In genomic region chr11:80335609-80336350, GRCm38 (mm10) we compare ENCODE assay signal across 11 mouse cellular contexts. TPM values are rescaled to one million over a fixed set of nuclear protein-coding genes. Genes with fewer than 3 reads are reported as not detected.
DNase-seq lines count a peak whose midpoint lies in the region; ATAC-seq and TF ChIP-seq lines count a peak whose summit lies in the region.
"Had no signal": no experiment of that assay in that cellular context is flagged by ENCODE, and none has a peak within 500 bp of the region (broad histone marks: within the 10 kb centered on the region; RNA-seq: fewer than 3 reads in every experiment).

No protein-coding gene starts in this region.

- peak; percentile 93 for ATAC-seq in forebrain, embryonic 16.5 days
- ATAC-seq in midbrain, postnatal 0 days (ENCODE audit: low FRiP score): peak; percentile 20; the same call in 1 of the 2 replicates

- no peak overlapping the region for H3K4me3 ChIP-seq in forebrain, embryonic 16.5 days (replicated peaks; ENCODE audit: low read length)
- no peak overlapping the region for H3K4me3 ChIP-seq in midbrain, postnatal 0 days (ENCODE audit: low read depth, low read length)
- H3K4me3 ChIP-seq: embryonic facial prominence, embryonic 13.5 days; heart, embryonic 13.5 days had no signal

- 2% methylated on average over 7 of the region's 7 CpGs for WGBS in forebrain, embryonic 16.5 days
- 5% methylated on average over 7 of the region's 7 CpGs for WGBS in midbrain, postnatal 0 days

- peak overlapping the region; percentile 11; the same call in 1 of the 2 replicates for H3K9ac ChIP-seq in forebrain, embryonic 16.5 days (replicated peaks; ENCODE audit: low read depth, low read length)
- 0 out of 2 replicates have a peak overlapping the region, but pooled peaks have one; percentile 0 for H3K9ac ChIP-seq in midbrain, postnatal 0 days (replicated peaks; ENCODE audit: low read length, poor library complexity, severe bottlenecking)
- H3K9ac ChIP-seq: embryonic facial prominence, embryonic 13.5 days; heart, embryonic 13.5 days had no signal

- no peaks in the 10 kb centered on the region; the same call in 1 of the 2 replicates for H3K36me3 ChIP-seq in forebrain, embryonic 16.5 days (ENCODE audit: control insufficient read depth, insufficient read depth)
- H3K36me3 ChIP-seq in midbrain, postnatal 0 days (ENCODE audit: insufficient read depth, low read length): no peaks in the 10 kb centered on the region
- H3K36me3 ChIP-seq: embryonic facial prominence, embryonic 13.5 days; heart, embryonic 13.5 days had no signal

- no peaks in the 10 kb centered on the region for H3K9me3 ChIP-seq in forebrain, embryonic 16.5 days (ENCODE audit: control insufficient read depth, low read length)
- H3K9me3 ChIP-seq in midbrain, postnatal 0 days (ENCODE audit: low read length): no peaks in the 10 kb centered on the region
- H3K9me3 ChIP-seq: embryonic facial prominence, embryonic 13.5 days; heart, embryonic 13.5 days had no signal

- H3K4me2 ChIP-seq in forebrain, embryonic 16.5 days (ENCODE audit: low read length): no peak overlapping the region
- no peak overlapping the region for H3K4me2 ChIP-seq in midbrain, postnatal 0 days (ENCODE audit: low read depth, low read length, poor library complexity, severe bottlenecking)
- H3K4me2 ChIP-seq: embryonic facial prominence, embryonic 13.5 days had no signal

- peak overlapping the region; percentile 73 for H3K27ac ChIP-seq in forebrain, embryonic 16.5 days (ENCODE audit: low read length)
- H3K27ac ChIP-seq in midbrain, postnatal 0 days (ENCODE audit: low read depth, low read length): peak overlapping the region; percentile 39; the same call in 1 of the 2 replicates
- H3K27ac ChIP-seq: embryonic facial prominence, embryonic 13.5 days had no signal

- TF ChIP-seq CTCF in midbrain, postnatal 0 days (IDR thresholded peaks at IDR 0.05): no peak

- peak; percentile 86 for DNase-seq in Muller cell, postnatal 12 days (ENCODE audit: inconsistent ontology term)
- peak; percentile 62 to 68 for DNase-seq in adrenal gland, postnatal 36 days
- peak; percentile 75 for DNase-seq in midbrain, postnatal 0 days (ENCODE audit: low spot score)
- DNase-seq in thymus, postnatal 4 days: no peak
- no peak for DNase-seq in kidney, adult 11 months
- no peak for DNase-seq in spleen, postnatal 36 days (ENCODE audit: low spot score in 2 of 2)
- DNase-seq: layer of hippocampus, adult 9-11 months; thymus, postnatal 14 days had no signal

- no peaks in the 10 kb centered on the region for H3K27me3 ChIP-seq in forebrain, embryonic 16.5 days (replicated peaks; ENCODE audit: control insufficient read depth, insufficient read depth, low read length)
- no peaks in the 10 kb centered on the region for H3K27me3 ChIP-seq in midbrain, postnatal 0 days (ENCODE audit: insufficient read depth, low read length)

- H3K4me1 ChIP-seq in forebrain, embryonic 16.5 days (replicated peaks; ENCODE audit: control insufficient read depth, insufficient read depth, low read length): peaks cover 16% of the 10 kb centered on the region
- H3K4me1 ChIP-seq in midbrain, postnatal 0 days (ENCODE audit: insufficient read depth, low read length): no peaks in the 10 kb centered on the region
- H3K4me1 ChIP-seq: embryonic facial prominence, embryonic 13.5 days had no signal

RNA-seq across cellular contexts. Expression of gene Rhbdl3, which starts 35.1 kb away (rescaled TPM):
- 1 to 10 TPM; 3.0 to 3.3 TPM for total RNA-seq in adrenal gland, postnatal 36 days (2021)
- polyA plus RNA-seq in forebrain, embryonic 16.5 days (2015; fragmentation: Nextera tagmentation; extraction: Ambion mirVana): 12.2 and 13.5 TPM in 2 replicates
- total RNA-seq in midbrain, postnatal 0 days (2014; rRNA removed): 1.9 and 5.7 TPM in 2 replicates
- polyA plus RNA-seq in midbrain, postnatal 0 days (2015; fragmentation: Nextera tagmentation; extraction: Ambion mirVana): 1.4 and 1.7 TPM in 2 replicates

RNA-seq across cellular contexts. Expression of gene 5730455P16Rik, which starts 42.1 kb away (rescaled TPM):
- total RNA-seq in adrenal gland, postnatal 36 days (2021): 10 to 100 TPM; 12.7 to 20.5 TPM
- 35.3 and 41.6 TPM in 2 replicates for polyA plus RNA-seq in forebrain, embryonic 16.5 days (2015; fragmentation: Nextera tagmentation; extraction: Ambion mirVana)
- total RNA-seq in midbrain, postnatal 0 days (2014; rRNA removed): 25.2 and 32.4 TPM in 2 replicates
- polyA plus RNA-seq in midbrain, postnatal 0 days (2015; fragmentation: Nextera tagmentation; extraction: Ambion mirVana): 37.4 and 50.6 TPM in 2 replicates

RNA-seq across cellular contexts. Expression of gene Zfp207, which starts 47.3 kb away (rescaled TPM):
- total RNA-seq in adrenal gland, postnatal 36 days (2021): 100 to 1,000 TPM; 122 to 136 TPM
- 246 and 250 TPM in 2 replicates for polyA plus RNA-seq in forebrain, embryonic 16.5 days (2015; fragmentation: Nextera tagmentation; extraction: Ambion mirVana)
- 243 and 245 TPM in 2 replicates for total RNA-seq in midbrain, postnatal 0 days (2014; rRNA removed)
- 131 and 147 TPM in 2 replicates for polyA plus RNA-seq in midbrain, postnatal 0 days (2015; fragmentation: Nextera tagmentation; extraction: Ambion mirVana)

Comparison
In these comparisons a context has a peak if more than half of its experiments do, and no peak if none do; other contexts are left out.
1. DNase-seq: peak in Muller cell, postnatal 12 days (single experiment), adrenal gland, postnatal 36 days (2 of 2) and midbrain, postnatal 0 days (single experiment); none in thymus, postnatal 4 days (single experiment), kidney, adult 11 months (single experiment) and spleen, postnatal 36 days (0 of 2).